In genomic region chr5:102084737-102085705, GRCm38 (mm10) we compare ENCODE assay signal across 16 mouse cellular contexts. TPM values are rescaled to one million over a fixed set of nuclear protein-coding genes. Genes with fewer than 3 reads are reported as not detected.
DNase-seq lines count a peak whose midpoint lies in the region; ATAC-seq lines count a peak whose summit lies in the region.
"Had no signal": no experiment of that assay in that cellular context is flagged by ENCODE, and none has a peak within 500 bp of the region (broad histone marks: within the 10 kb centered on the region; RNA-seq: fewer than 3 reads in every experiment).

No protein-coding gene starts in this region.

- H3K9ac ChIP-seq in embryonic facial prominence, embryonic 14.5 days (ENCODE audit: low read depth, low read length): no peak overlapping the region
- no peak overlapping the region for H3K9ac ChIP-seq in kidney, embryonic 14.5 days (ENCODE audit: low read depth, low read length)
- H3K9ac ChIP-seq in stomach, embryonic 16.5 days (ENCODE audit: low read length): no peak overlapping the region
- H3K9ac ChIP-seq: liver, embryonic 12.5 days had no signal

- ATAC-seq in embryonic facial prominence, embryonic 14.5 days (ENCODE audit: low read depth): 0 out of 2 replicates have a peak, but pooled peaks have one; percentile 22
- peak; percentile 60 for ATAC-seq in kidney, embryonic 14.5 days (ENCODE audit: low FRiP score, low TSS enrichment)
- no peak for ATAC-seq in stomach, embryonic 16.5 days (ENCODE audit: insufficient read depth, low FRiP score)
- ATAC-seq: intestine, postnatal 0 days; liver, embryonic 12.5 days had no signal

- no peaks in the 10 kb centered on the region for H3K27me3 ChIP-seq in embryonic facial prominence, embryonic 14.5 days (replicated peaks; ENCODE audit: control insufficient read depth, insufficient read depth, low read length)
- H3K27me3 ChIP-seq in embryonic facial prominence, embryonic 10.5 days (replicated peaks; ENCODE audit: low read depth, poor library complexity, severe bottlenecking): no peaks in the 10 kb centered on the region
- no peaks in the 10 kb centered on the region for H3K27me3 ChIP-seq in kidney, embryonic 14.5 days (ENCODE audit: control insufficient read depth, insufficient read depth, low read length)
- no peaks in the 10 kb centered on the region for H3K27me3 ChIP-seq in stomach, embryonic 16.5 days (ENCODE audit: control insufficient read depth, insufficient read depth, low read length)

- 0 out of 2 replicates have a peak, but pooled peaks cover 6% of the 10 kb centered on the region for H3K4me1 ChIP-seq in embryonic facial prominence, embryonic 14.5 days (ENCODE audit: control insufficient read depth, insufficient read depth, low read length)
- H3K4me1 ChIP-seq in embryonic facial prominence, embryonic 10.5 days: peaks cover 6% of the 10 kb centered on the region; the same call in 1 of the 2 replicates
- no peaks in the 10 kb centered on the region for H3K4me1 ChIP-seq in kidney, embryonic 14.5 days (ENCODE audit: control insufficient read depth, insufficient read depth, low read length)
- no peaks in the 10 kb centered on the region for H3K4me1 ChIP-seq in stomach, embryonic 16.5 days (ENCODE audit: control insufficient read depth, insufficient read depth, low read length)
- H3K4me1 ChIP-seq: liver, embryonic 12.5 days had no signal

- WGBS in embryonic facial prominence, embryonic 14.5 days: 53% methylated on average over 18 of the region's 18 CpGs
- WGBS in embryonic facial prominence, embryonic 10.5 days: 61% methylated on average over 18 of the region's 18 CpGs
- WGBS in kidney, embryonic 14.5 days: 11% methylated on average over 18 of the region's 18 CpGs
- 25% methylated on average over 18 of the region's 18 CpGs for WGBS in stomach, embryonic 16.5 days

- H3K36me3 ChIP-seq in embryonic facial prominence, embryonic 14.5 days (ENCODE audit: control insufficient read depth, insufficient read depth, low read length): no peaks in the 10 kb centered on the region
- no peaks in the 10 kb centered on the region for H3K36me3 ChIP-seq in embryonic facial prominence, embryonic 10.5 days (replicated peaks)
- H3K36me3 ChIP-seq in kidney, embryonic 14.5 days (ENCODE audit: control insufficient read depth, insufficient read depth, low read length): no peaks in the 10 kb centered on the region
- no peaks in the 10 kb centered on the region for H3K36me3 ChIP-seq in stomach, embryonic 16.5 days (ENCODE audit: control insufficient read depth, insufficient read depth, low read length)
- H3K36me3 ChIP-seq: liver, embryonic 12.5 days; midbrain, embryonic 10.5 days had no signal

- H3K9me3 ChIP-seq in embryonic facial prominence, embryonic 14.5 days (ENCODE audit: control insufficient read depth, low read length): 0 out of 2 replicates have a peak, but pooled peaks cover 1% of the 10 kb centered on the region
- no peaks in the 10 kb centered on the region for H3K9me3 ChIP-seq in embryonic facial prominence, embryonic 10.5 days
- H3K9me3 ChIP-seq in kidney, embryonic 14.5 days (ENCODE audit: control insufficient read depth, low read length): no peaks in the 10 kb centered on the region
- H3K9me3 ChIP-seq in stomach, embryonic 16.5 days (replicated peaks; ENCODE audit: control insufficient read depth, low read length): no peaks in the 10 kb centered on the region
- H3K9me3 ChIP-seq: liver, embryonic 12.5 days; midbrain, embryonic 10.5 days had no signal

- no peak overlapping the region; the same call in 1 of the 2 replicates for H3K4me2 ChIP-seq in embryonic facial prominence, embryonic 14.5 days (ENCODE audit: low read depth, low read length)
- H3K4me2 ChIP-seq in kidney, embryonic 14.5 days (replicated peaks; ENCODE audit: low read depth, low read length): peak overlapping the region; percentile 24
- H3K4me2 ChIP-seq in stomach, embryonic 16.5 days (ENCODE audit: low read depth, low read length): 0 out of 2 replicates have a peak overlapping the region, but pooled peaks have one; percentile 0
- H3K4me2 ChIP-seq: liver, embryonic 12.5 days had no signal

- DNase-seq in embryonic facial prominence, embryonic 14.5 days (ENCODE audit: low spot score): no peak
- DNase-seq in embryonic facial prominence, embryonic 10.5 days (ENCODE audit: low spot score): no peak
- DNase-seq in kidney, postnatal 4 days: no peak
- peak; percentile 15 for DNase-seq in lung, postnatal 10 days
- DNase-seq in lung, postnatal 36 days: no peak
- DNase-seq in layer of hippocampus, adult 18-20 months (ENCODE audit: low spot score in 2 of 2): no peak
- DNase-seq: adrenal gland, postnatal 25 days; cerebellum, adult 11 months; gastrocnemius, adult 2 months; heart, postnatal 36 days; layer of hippocampus, adult 9-11 months had no signal

- no peak overlapping the region for H3K4me3 ChIP-seq in embryonic facial prominence, embryonic 14.5 days (ENCODE audit: low read depth, low read length)
- H3K4me3 ChIP-seq in embryonic facial prominence, embryonic 10.5 days: no peak overlapping the region
- H3K4me3 ChIP-seq in kidney, embryonic 14.5 days (ENCODE audit: low read length): no peak overlapping the region
- H3K4me3 ChIP-seq in stomach, embryonic 16.5 days (replicated peaks; ENCODE audit: low read length): no peak overlapping the region
- H3K4me3 ChIP-seq: gastrocnemius, adult 2 months; liver, embryonic 12.5 days; midbrain, embryonic 10.5 days had no signal

- no peak overlapping the region for H3K27ac ChIP-seq in embryonic facial prominence, embryonic 14.5 days (replicated peaks; ENCODE audit: low read depth, low read length)
- no peak overlapping the region for H3K27ac ChIP-seq in embryonic facial prominence, embryonic 10.5 days (replicated peaks)
- H3K27ac ChIP-seq in kidney, embryonic 14.5 days (ENCODE audit: low read depth, low read length): no peak overlapping the region; the same call in 1 of the 2 replicates
- peak overlapping the region; percentile 43 for H3K27ac ChIP-seq in stomach, embryonic 16.5 days (ENCODE audit: low read length)
- H3K27ac ChIP-seq: gastrocnemius, adult 2 months; liver, embryonic 12.5 days; midbrain, embryonic 10.5 days had no signal

RNA-seq across cellular contexts. Expression of gene Wdfy3, which starts 15.3 kb away (rescaled TPM):
- polyA plus RNA-seq in embryonic facial prominence, embryonic 14.5 days (2014; fragmentation: Nextera tagmentation; extraction: Ambion mirVana): 19.5 and 20.0 TPM in 2 replicates
- polyA plus RNA-seq in embryonic facial prominence, embryonic 10.5 days (2016; fragmentation: Nextera tagmentation; extraction: Ambion mirVana): 17.0 and 17.2 TPM in 2 replicates
- polyA plus RNA-seq in kidney, embryonic 14.5 days (2014; fragmentation: Nextera tagmentation; extraction: Ambion mirVana): 20.2 and 27.7 TPM in 2 replicates
- 11.4 and 11.8 TPM in 2 replicates for polyA plus RNA-seq in stomach, embryonic 16.5 days (2015; fragmentation: Nextera tagmentation; extraction: Ambion mirVana)
- 100 to 1,000 TPM; 118 to 120 TPM for total RNA-seq in layer of hippocampus, adult 18-20 months (2021)
